Mouse (Mus musculus) hematopoietic stem cell, adult 5-6 weeks (primary cell): Measurements from ENCODE around the gene Nectin2. TPM values are rescaled to one million over a fixed set of nuclear protein-coding genes. Genes with fewer than 3 reads are reported as not detected.
A peak's percentile ranks its signal among the peaks of the same experiment; 100 is the strongest.

ENCODE experiments used
- ATAC-seq, 2 experiments: fragments of 125-278 bp in 1 of 2; replicated peaks in 1 of 2; 2 replicates each; pipeline ENCODE4 v1.8.0; 2016 to 2017; ENCODE audit warnings: inconsistent platforms in 2 of 2, mild to moderate bottlenecking in 2 of 2, moderate number of reproducible peaks in 2 of 2, low read depth in 1 of 2, moderate TSS enrichment in 1 of 2; ENCODE audit not compliant: low FRiP score in 2 of 2, poor library complexity in 2 of 2, severe bottlenecking in 2 of 2, insufficient read depth in 1 of 2, low TSS enrichment in 1 of 2
- total RNA-seq: library from RNA; stranded (forward); fragments of 172-1452, 232-1000 nt; gene quantifications from 2 replicates; pipeline ENCODE4 v1.2.3, GENCODE M21; 2017

Gene Nectin2
- total RNA-seq, 1 experiment from 2014 or later = 2.0 TPM

DNA sequence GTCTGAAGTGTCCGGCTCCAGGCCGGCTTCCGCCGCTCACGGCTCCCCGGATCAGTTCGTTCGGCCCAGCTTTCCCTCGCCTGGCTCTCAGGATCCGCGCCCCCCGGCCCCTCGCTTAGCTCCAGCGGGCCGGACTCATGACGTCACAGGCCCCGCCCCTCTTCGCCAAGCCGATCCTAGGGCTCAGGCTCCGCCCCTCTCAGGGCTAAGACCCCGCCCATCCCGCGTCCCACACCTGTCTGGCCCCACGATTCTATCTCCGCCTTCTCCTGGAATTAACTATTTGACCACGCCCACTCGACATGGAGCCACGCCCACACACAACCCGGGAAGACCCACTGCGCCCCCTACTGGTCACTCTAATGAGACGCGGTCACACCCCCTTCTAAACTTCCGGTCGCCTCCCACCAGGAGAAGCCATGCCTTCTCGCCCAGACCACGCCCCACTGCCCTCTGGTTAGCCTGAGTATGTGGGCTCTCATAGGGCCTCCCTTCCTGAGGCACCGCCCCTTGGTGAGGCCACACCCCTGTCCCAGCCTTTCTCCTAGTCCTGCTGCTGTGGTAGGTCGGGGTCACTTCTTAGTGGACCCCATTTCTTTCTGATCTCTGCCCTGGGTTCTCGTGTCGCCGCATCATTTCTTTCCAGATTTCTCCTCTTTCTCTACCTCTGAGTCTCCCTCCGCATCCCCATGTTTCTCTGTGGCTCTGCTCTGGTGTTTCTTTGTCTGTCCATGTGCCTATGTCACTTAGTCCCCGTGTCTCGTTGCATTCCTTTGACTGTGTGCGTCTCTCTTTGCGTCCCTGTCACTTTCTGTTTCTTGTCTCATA, 680 bp downstream of the Nectin2 start:
- ATAC-seq = peak; percentile 79 to 81

DNA sequence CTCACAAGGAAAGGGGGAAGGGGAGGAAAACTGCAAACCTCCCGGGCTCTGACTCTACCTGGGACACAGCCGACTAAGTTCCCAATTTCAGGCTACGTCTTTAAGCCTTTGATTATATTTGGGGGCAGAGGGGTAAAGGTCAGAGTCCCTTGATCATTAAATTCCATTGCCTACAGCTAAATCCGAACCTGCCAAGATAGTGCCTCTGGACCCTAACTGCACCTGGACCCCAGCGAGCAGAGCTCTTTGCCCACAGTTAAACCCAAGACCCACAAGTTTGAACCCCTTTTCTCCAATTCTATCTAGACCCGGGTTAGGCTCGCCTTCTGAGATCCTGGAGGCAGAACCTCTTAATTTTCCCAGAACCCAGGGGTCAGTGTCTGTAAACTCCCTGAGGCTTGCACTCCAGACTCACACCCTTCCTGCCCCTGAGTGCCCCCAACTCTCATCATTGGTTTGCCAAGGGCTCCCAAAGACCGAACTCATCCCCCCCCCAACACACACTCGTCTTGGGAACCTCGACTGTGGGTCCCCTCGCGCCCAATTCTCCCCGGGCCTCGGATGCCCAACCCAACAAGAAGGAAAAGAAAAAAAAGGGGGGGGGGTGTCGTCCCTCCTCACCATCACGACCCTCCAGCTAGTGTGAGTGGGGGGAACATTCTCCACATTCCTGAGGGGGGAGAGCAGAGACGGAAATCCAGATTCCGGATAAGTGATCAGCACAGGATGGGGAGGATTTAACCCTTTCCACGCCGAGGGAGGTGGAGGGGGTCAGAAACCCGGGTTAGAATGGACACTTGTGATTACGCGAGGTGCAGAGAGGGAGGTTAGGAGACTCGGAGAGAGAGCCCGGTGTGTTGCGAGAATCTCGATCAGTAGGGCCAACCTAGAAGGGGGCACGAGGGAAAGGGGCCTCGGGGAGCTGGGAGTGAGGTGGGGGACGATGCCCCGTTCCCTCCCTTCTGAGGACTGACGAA, 1.8 kb downstream of the Nectin2 start:
- no peak for ATAC-seq

DNA sequence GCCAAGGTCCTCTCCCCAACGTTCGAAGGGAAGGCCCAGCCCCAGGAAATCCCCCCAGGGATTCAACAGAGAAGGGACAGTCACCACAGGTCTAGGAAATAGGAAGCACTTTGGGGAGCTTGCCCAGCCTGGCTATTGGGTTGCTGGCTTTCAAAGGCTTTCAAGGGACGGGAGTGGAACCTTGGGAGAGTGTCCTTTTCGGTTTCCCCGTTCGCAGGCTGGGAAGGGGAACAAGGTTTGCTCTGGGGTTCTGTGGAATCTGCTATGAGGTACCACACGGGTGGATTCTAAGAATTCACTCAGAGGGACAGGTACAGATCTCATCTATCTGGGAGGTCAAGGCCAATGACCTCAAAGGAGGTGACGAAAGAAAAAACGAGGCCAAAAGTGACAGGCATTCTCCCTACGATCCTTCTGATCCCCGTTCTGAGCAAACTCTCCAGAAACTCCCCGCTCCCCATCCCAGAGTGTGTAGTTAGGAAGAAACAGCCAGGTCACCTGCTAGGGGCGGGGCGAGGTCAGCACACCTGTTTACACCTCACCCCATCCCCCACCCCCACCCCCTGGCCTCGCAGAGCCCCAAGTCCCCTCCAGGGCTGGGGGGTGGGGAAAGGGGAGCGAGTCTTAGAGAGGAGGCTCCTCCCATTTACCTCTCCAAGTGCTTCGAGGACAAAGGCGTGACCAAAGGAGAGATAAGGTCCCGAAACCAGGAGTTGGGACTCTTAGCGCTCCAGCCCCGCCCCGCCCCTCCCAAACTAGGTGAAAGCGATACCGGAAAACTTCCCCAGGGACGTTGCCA, 2.7 kb downstream of the Nectin2 start:
- no peak for ATAC-seq

DNA sequence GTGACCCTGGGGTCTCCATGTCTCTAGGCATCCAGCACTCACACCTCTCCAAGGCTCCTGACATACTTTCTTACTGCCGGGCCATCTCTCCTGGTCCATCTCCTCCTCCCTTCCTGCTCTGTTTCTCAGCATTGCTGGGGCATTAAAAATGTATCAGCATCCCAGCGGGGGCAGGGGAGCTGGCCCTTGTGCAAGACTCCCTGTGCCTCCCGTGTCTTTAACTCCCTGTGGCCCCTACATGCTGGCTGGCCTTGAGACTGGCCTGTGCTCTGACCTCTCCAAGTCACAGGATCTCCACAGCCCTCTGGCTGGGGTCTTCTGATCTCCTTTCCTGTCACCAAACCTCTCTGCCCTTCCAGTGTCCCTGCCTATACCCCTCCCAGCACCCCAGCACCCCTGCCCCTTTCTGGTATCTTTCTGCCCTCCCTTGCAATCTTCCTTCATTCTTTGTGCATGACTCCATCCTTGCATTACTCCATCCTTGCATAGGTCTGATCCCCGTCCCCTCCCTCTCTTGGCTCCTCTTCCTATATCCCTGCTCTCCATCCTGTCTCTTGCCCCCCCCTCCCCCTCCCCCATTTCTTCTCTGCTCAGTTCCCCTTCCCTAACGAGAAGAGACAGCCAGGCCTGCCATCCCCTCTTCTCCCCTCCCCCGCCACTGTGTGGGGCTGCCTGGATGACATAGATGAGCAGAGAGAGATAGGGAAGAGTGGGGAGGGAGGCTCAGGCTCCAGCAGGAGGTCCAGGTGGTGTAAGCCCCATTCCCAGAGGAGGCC, 3.7 kb downstream of the Nectin2 start:
- ATAC-seq = no peak

DNA sequence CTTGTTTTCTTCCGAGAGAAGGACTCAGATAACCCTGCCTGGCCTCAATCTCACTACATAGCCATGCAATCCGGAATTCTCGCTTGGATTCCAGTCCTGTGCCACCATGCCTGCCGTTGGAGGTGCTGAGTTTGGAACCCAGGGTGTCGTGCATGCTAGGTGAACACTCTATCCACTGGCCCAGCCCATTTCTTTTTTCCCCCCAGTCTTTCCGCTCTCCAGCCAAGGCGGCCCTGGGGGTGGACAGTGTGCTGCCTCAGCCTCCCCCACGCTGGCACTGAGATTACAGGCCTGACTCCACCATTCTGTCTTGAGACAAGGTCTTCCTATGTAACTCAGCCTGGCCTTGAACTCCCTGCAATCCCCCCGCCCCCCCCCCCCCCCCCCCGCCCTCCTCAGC, 4.3 kb downstream of the Nectin2 start:
- ATAC-seq = no peak

DNA sequence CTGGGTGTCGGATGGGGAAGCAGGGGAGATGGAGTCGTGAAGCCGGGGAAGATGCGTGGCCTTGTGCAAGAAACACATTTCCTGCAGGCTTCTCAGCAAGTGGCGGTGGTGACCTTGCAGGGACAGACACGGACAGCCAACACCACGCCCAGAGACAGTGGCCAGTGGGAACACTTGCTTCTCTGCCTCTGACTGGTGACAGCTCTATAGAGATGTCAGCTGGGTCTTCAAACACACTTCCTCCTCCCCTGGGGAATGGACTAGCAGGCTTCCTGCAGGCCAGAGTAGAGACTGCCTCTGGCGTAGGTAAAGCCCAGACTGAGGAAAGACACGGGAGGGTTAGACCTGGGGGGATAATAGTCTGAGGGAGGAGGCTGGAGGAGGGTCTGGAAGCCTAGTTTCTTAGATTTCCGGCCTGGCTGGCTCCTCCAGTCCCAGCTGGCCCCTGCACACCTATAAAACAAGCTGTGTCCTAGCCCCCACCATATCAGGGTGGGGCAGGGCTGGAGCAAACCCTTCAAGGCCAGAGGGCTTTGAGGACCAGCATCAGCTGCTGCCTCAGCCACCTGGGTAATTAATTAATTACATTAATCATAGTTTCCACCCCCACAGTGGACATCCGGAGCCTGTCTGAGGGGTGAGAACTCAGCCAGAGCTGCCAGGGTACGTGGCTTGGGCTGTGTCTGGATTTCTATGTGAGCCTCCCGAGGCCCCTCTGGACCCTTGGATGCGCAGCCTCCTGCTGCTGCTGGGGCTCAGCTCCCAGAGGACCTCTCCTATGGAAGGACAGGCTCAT, 5.5 kb downstream of the Nectin2 start:
- peak; percentile 18; a peak in 3 of 4 replicates for ATAC-seq

DNA sequence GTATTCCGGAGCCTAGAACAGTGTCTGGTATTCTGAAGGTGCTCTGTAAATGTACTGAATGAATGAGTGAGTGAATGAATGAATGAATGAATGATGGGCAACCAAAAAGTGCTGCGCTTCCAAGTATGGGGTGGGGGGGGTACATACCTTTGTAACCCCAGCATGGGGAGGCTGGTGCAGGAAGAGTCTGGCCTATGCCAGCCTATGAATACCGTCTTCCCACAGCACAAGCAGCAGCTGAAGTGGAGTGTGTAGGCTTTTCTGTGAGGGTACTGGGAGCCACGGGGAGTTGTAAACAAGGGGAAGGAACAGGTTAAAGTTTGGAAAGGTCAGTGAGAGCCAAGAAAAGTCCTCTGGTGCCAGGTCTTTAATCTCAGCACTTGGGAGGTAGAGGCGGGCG, 6.5 kb downstream of the Nectin2 start:
- ATAC-seq = no peak

DNA sequence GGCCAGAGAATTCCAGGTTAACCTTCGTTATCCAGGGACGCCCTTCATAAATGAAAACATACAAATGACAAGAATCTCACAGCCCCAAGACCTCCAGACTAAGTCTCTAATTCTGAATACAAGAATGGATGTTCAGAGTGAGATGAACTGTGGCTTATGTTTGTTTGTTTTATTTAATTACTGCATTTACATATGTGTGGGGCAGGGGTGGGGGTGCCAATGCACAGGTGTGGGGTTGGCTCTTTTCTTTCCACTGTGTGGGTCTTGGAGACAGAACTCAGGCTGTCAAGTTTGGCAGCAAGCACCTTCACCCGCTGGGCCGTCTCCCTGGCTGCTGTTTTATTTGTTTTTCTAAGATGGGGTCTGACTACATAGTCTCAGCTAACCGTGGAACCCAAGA, 7.8 kb downstream of the Nectin2 start:
- ATAC-seq = no peak

DNA sequence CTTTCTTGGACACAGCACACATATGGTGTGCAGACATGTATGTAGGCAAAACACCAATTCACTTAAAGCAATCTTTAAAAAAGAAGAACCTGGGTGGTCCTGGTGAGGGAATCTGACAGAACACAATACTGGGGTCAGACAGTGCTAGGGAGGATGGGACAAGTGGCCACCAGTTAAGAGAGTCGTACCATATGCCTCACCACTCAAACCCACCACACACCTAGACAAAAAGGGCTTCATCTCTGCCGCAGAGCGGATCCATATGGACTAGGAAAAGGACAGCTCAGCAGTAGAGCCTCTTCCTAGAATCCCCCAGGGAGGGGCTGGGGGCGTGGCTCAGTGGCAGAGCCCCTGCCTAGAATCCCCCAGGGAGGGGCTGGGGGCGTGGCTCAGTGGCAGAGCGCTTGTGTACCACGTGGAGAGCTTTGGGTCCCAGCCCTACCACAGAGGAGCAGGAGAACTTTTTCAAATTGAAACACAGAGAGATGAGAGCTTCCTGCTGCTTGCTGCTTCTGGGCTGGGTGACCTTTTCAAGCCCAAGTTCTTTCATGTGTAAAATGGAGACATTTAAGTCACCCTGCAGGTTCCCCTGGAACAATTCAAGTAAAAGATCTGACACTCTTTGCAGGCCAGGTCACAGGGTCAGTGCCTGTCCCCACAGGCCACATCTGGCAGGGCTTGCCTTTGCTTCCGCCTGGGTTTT, 8.8 kb downstream of the Nectin2 start:
- no peak for ATAC-seq

DNA sequence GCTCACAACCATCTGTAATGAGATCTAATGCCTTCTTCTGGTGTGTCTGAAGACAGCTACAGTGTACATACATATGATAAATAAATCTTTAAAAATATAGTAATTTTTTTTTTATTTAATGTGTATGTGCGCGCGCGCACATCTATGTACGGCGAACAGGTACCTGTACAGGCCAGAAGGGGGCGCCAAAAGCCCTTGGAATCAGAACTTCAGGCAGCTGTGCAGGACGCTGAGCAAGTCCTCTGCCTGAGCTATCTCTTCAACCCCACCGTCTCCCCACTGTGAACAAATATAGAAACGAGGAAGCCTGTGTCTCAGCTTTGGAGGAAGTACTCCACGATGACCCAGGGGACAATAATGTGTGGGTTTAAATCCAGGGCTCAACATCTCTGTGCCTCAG, 10.0 kb downstream of the Nectin2 start:
- ATAC-seq = no peak

DNA sequence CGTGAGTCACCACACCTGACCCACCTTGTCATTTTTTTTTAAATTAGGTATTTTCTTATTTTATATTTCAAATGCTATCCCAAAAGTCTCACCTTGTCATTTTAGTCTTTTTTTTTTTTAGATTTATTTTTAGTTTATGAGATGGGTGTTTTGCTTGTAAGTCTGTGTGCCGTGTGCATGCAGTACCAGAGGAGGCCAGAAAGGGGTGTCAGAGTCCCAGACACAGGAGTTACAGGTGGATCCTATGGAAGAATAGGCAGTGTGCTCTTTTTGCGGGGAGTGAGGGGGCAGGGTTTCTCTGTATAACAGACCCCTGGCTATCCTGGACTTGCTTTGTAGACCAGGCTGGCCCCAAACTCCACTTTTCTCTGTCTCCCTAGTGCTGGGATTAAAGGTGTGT, 11.5 kb downstream of the Nectin2 start:
- no peak for ATAC-seq

DNA sequence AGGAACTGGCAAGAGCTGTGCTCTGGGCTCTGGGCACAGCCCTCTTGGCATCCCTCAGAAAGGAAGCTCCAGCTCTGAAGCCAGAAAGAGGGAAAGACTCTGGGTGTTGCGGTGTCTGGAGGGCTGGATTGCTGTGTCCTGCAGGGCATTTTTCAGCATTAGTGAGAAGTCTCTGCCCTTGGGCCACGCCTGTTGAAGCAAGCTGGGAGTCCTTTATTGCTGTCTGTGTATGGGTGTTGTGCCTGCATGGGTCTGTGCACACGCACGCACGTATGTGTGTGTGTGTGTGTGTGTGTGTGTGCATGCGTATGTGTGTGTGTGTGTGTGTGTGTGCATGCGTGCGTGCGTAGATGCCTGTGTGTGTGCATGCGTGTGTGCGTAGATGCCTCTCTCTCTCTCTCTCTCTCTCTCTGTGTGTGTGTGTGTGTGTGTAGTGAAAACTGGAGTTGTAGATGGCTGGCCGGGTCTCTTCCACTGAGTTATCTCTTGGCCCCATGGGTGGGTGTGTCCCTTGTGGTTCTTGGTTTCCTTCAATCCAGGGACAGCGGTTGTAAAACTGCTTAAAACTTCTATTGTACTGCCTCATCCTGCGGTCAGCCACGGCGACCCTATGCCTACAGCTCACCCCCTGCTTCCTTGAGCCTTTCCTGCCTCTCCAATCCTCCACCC, 13.8 kb downstream of the Nectin2 start:
- ATAC-seq = peak; percentile 72 to 75

DNA sequence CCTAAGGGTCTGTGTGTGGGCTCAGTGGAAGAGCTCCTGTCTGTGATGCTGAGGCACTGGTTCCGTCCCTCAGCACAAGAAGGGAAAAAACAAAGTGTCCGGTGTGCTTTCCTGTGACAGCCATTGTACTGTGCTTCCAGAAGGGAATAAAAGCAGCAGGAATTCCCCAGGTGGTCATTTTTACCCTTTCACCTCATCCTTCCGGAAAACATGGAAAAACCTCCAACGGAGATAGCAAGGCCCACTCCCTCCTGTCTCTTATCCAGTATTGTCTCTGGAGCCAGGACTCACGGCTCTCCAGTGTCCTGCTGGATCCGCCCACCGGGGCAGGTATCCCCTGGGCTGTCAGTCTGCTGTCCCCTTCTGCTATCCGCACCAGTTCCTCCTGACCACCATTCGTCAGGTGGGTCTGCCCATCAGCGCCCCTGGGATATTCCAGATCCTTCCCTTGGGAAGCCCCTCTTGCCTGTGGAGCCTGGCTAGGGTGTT, 16.1 kb downstream of the Nectin2 start:
- no peak for ATAC-seq

DNA sequence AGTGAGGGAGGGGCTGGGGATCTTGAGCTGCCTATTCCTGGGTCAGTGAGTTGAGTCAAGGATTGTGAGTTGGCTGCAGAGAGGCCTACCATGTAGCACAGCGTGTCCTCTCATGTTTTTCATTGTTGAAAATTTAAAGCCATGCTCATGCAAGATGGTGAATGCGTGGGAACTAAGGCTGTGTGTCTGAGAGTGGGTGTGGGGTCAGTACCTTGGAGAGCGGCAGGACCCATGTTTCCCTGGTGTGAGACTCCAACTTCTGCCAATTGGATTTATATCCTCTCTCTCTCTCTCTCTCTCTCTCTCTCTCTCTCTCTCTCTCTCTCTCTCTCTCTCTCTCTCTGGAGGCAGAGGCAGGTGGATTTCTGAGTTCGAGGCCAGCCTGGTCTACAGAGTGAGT, 23.7 kb downstream of the Nectin2 start:
- ATAC-seq = no peak

DNA sequence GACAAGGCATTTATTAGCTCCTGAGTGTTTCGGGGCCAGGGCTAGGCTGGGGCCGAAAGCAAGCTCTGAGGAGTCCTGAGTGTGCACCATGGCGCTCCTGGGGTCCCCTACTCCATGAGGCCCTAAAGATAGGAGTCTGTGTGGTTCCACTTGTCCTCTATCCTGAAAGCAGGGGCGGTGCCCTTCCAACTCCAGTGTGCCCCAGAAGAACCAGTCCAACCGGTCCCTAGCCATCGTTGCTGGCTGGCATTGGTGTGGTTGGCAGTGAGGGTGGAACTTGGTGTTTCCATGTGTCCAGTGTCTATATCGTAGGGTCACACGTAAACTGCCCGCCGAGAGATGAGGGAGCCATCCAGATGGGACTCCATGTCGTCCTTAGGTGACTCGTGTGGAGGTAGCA, 26.1 kb downstream of the Nectin2 start:
- no peak for ATAC-seq
